Mouse (Mus musculus) small intestine, adult 2 months (tissue): ENCODE results near the gene Ptprd. TPM values are rescaled to one million over a fixed set of nuclear protein-coding genes. Genes with fewer than 3 reads are reported as not detected.

Experiments used
- H3K27ac ChIP-seq: fragments of 200-500 bp; 2 replicates; pipeline ENCODE4 v1.5.1; 2012; ENCODE audit warnings: low read depth, low read length, control low read depth, inconsistent platforms; ENCODE audit not compliant: insufficient read depth
- H3K27me3 ChIP-seq: fragments of 200-500 bp; 2 replicates; pipeline ENCODE4 v1.6.1; 2012; ENCODE audit warnings: mild to moderate bottlenecking, moderate library complexity, low read length, inconsistent platforms; ENCODE audit not compliant: control insufficient read depth, insufficient read depth
- H3K36me3 ChIP-seq: fragments of 200-500 bp; 2 replicates; pipeline ENCODE4 v1.6.1; 2012; ENCODE audit warnings: mild to moderate bottlenecking, low read length, control low read depth, inconsistent platforms; ENCODE audit not compliant: control insufficient read depth, insufficient read depth
- H3K4me1 ChIP-seq: fragments of 200-500 bp; 2 replicates; pipeline ENCODE4 v1.6.1; 2012; ENCODE audit warnings: low read length, inconsistent platforms, mixed read lengths; ENCODE audit not compliant: control insufficient read depth, insufficient read depth, insufficient read length
- H3K4me3 ChIP-seq: fragments of 200-500 bp; 2 replicates; pipeline ENCODE4 v1.5.1; 2012; ENCODE audit warnings: low read depth, mild to moderate bottlenecking, control low read depth, inconsistent platforms, low read length, moderate library complexity
- CTCF ChIP-seq: fragments of 200-500 bp; IDR thresholded peaks from 2 replicates; pipeline ENCODE4 v1.5.1; 2012; ENCODE audit warnings: low read depth, mild to moderate bottlenecking, control low read depth, inconsistent platforms, low read length, moderate library complexity, mixed read lengths; ENCODE audit not compliant: insufficient replicate concordance, insufficient read length; ENCODE audit errors: extremely low read depth
- POLR2A ChIP-seq: fragments of 200-500 bp; IDR thresholded peaks from 2 replicates; pipeline ENCODE4 v1.6.1; 2012; ENCODE audit warnings: low read depth, mild to moderate bottlenecking, control low read depth, inconsistent platforms, low read length, moderate library complexity
- WGBS: fragments of 180-500 bp; shearing (Covaris S2); methylation state at CpG from one replicate; pipeline ENCODE4 v1.1.7; 2018; 5-methylcytosine and 5-hydroxymethylcytosine counted together
- polyA plus RNA-seq: library from polyadenylated mRNA; depleted of rRNA; stranded (reverse); fragments of >200 nt; gene quantifications from 2 replicates; pipeline ENCODE4 v1.2.3, GENCODE M21; 2012

The Ptprd gene
- polyA plus RNA-seq, 1 experiment, result 1.5 TPM

DNA sequence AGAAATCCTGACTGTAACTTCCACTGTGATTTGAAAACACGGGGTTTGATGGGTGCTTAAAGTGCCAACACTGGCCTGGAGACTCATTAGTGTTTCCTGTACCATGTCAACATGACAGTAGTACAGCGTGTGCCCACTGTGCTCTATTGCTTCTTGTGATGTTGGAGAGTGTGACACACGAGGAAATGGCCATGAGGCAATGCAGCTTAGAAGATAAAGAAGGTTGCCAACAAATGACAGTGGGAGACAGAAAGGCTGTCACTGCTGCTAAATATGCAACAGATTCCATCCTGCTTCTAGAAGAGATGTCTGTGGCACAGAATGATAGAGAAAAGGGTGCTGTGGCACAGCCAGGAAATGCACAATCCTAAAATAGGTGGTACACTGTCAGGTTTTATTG lies 6.7 kb downstream of the Ptprd start:
- Histone ChIP-seq H3K27me3 (no peaks in the 10 kb centered on the region), H3K4me3 (no peak overlapping the region), H3K27ac (no peak overlapping the region), H3K36me3 (no peaks in the 10 kb centered on the region), H3K4me1 (no peaks in the 10 kb centered on the region)
- no peak for TF ChIP-seq CTCF
- no peak for TF ChIP-seq POLR2A
- 40% methylated on average over 3 of the region's 3 CpGs for WGBS

- TF ChIP-seq POLR2A, result no peak
- TF ChIP-seq CTCF, result no peak
- WGBS, result 70% methylated on average over 1 of the region's 1 CpGs
These were observed 43.3 kb downstream of the Ptprd start for GRCm38 (mm10) chr4:78168447-78168846.

DNA sequence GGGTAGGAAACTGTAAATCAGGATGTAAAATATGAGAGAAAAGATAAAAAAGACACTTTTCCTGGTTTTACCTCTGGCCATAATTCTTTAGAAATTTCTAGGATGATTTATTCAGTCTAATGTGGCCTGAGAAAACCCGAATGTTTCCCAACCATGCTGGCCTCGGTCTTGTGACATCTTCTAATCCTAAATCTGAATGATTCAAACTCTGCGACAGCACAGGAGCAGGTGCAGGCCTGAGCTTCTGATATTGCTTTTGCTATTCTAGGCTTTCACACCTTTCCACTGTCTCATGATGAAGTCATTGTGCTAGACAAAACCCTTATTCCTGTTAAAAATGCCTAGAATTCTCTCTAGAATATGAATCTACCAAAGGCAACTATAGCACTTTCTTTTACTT lies 51.3 kb downstream of the Ptprd start:
- 83% methylated on average over 3 of the region's 3 CpGs for WGBS
- TF ChIP-seq POLR2A, result no peak
- TF ChIP-seq CTCF, result no peak

More at GRCm38 (mm10) chr4:78168447-78168846, 43.3 kb downstream of the Ptprd start:
- no peaks in the 10 kb centered on the region for H3K36me3 ChIP-seq
- H3K4me1 ChIP-seq, result no peaks in the 10 kb centered on the region
- H3K4me3 ChIP-seq, result no peak overlapping the region
- H3K27ac ChIP-seq, result no peak overlapping the region
- H3K27me3 ChIP-seq, result no peaks in the 10 kb centered on the region

GRCm38 (mm10) chr4:78150561-78150960 lies 61.2 kb downstream of the Ptprd start:
- no peak for TF ChIP-seq CTCF
- TF ChIP-seq POLR2A, result no peak
- Histone ChIP-seq H3K27me3 (no peaks in the 10 kb centered on the region), H3K4me1 (no peaks in the 10 kb centered on the region), H3K36me3 (no peaks in the 10 kb centered on the region), H3K27ac (no peak overlapping the region), H3K4me3 (no peak overlapping the region)
- 7% methylated on average over 1 of the region's 1 CpGs for WGBS

More for the DNA sequence above, 51.3 kb downstream of the Ptprd start:
- Histone ChIP-seq H3K4me3 (no peak overlapping the region), H3K4me1 (no peaks in the 10 kb centered on the region), H3K36me3 (no peaks in the 10 kb centered on the region), H3K27ac (no peak overlapping the region), H3K27me3 (no peaks in the 10 kb centered on the region)

GRCm38 (mm10) chr4:78142767-78143148 lies 69.0 kb downstream of the Ptprd start:
- Histone ChIP-seq H3K36me3 (no peaks in the 10 kb centered on the region), H3K4me1 (no peaks in the 10 kb centered on the region), H3K27me3 (no peaks in the 10 kb centered on the region), H3K4me3 (no peak overlapping the region), H3K27ac (no peak overlapping the region)
- WGBS, result 75% methylated on average over 1 of the region's 1 CpGs
- TF ChIP-seq CTCF (no peak), POLR2A (no peak)

DNA sequence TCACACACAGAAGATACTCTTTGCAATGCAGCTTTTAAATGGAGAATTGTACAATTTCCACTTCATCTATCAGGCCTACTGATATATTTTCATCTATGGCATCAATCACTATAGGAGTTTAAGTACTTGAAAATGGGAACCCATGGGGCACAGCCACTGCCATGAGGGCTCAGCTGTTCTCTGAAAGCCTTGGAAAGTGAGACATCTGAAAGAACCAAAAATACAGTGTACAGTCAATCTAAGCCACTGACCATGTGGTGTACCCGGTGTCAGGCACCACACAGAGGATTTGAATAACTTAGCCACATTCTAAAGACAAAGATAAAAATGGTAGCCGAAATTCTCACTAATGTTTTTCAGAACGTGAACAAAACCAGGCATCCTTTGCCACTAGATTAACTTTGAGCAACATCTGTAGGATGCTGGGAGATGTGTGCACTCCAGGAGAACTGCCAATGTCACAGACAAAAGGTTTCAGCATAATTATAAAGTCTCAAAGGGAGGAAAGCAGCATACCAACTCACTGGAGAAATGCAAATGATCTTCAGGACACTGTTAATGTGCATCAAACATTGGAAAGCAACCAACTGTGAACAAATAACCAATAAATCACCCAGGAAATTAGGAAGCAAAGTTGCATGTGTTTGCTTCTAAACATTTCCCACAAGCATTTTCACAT lies 69.5 kb downstream of the Ptprd start:
- H3K27me3 ChIP-seq, result no peaks in the 10 kb centered on the region
- H3K4me1 ChIP-seq, result no peaks in the 10 kb centered on the region
- whole genome bisulfite sequencing, result 85% methylated on average over 3 of the region's 3 CpGs
- no peak overlapping the region for H3K27ac ChIP-seq
- H3K36me3 ChIP-seq, result no peaks in the 10 kb centered on the region
- no peak overlapping the region for H3K4me3 ChIP-seq
- TF ChIP-seq CTCF, result no peak
- TF ChIP-seq POLR2A, result no peak

DNA sequence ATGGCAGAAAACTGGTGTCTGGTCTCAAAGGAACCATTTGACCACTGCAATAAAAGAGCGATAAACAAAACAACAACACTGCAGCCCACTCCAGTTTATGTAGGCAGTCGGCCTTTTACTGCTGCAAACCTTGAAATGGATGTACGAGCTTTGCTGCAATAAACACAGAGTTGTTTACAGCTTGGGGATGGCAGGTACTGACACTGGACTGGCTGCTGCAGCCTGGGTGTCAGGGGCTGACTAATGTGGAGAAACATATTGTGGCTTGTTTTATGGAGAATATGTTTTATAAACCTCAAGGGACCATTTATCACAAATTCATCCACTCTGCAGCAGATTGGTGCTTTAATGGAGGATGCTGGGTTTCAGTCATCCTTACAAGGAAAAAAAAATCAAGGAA lies 100.9 kb downstream of the Ptprd start:
- no peaks in the 10 kb centered on the region for H3K36me3 ChIP-seq
- TF ChIP-seq CTCF, result no peak
- no peak for TF ChIP-seq POLR2A
- H3K4me3 ChIP-seq, result no peak overlapping the region
- no peak overlapping the region for H3K27ac ChIP-seq
- H3K4me1 ChIP-seq, result no peaks in the 10 kb centered on the region
- WGBS, result 48% methylated on average over 3 of the region's 3 CpGs
- H3K27me3 ChIP-seq, result no peaks in the 10 kb centered on the region
